Mouse (Mus musculus) heart, embryonic 12.5 days (tissue): ENCODE results near the gene Sh3bp1. TPM values are rescaled to one million over a fixed set of nuclear protein-coding genes. Genes with fewer than 3 reads are reported as not detected.
A peak's percentile ranks its signal among the peaks of the same experiment; 100 is the strongest.

Experiments used
- ATAC-seq: fragments of 200-750 bp; cut with Nextera tagmentation; 2 replicates; pipeline ENCODE4 v1.8.0; 2017; ENCODE audit warnings: moderate TSS enrichment, moderate library complexity; ENCODE audit not compliant: insufficient number of reproducible peaks, low FRiP score
- H3K27ac ChIP-seq: fragments of 300-500 bp; sonication (generic); 2 replicates; pipeline ENCODE4 v1.5.1; 2016; ENCODE audit warnings: mild to moderate bottlenecking, moderate library complexity; ENCODE audit not compliant: poor library complexity, severe bottlenecking
- H3K27me3 ChIP-seq: fragments of 300-500 bp; sonication (generic); replicated peaks from 2 replicates; pipeline ENCODE4 v1.6.1; 2016; ENCODE audit warnings: mild to moderate bottlenecking, moderate library complexity
- H3K36me3 ChIP-seq: fragments of 300-500 bp; sonication (generic); 2 replicates; pipeline ENCODE4 v1.6.1; 2016; ENCODE audit warnings: mild to moderate bottlenecking, moderate library complexity
- H3K4me1 ChIP-seq: fragments of 300-500 bp; sonication (generic); replicated peaks from 2 replicates; pipeline ENCODE4 v1.6.1; 2016; ENCODE audit warnings: mild to moderate bottlenecking
- H3K4me2 ChIP-seq: fragments of 300-500 bp; sonication (generic); 2 replicates; pipeline ENCODE4 v1.6.1; 2016; ENCODE audit warnings: mild to moderate bottlenecking, moderate library complexity
- H3K4me3 ChIP-seq: fragments of 300-500 bp; sonication (generic); 2 replicates; pipeline ENCODE4 v1.5.1; 2016; ENCODE audit warnings: mild to moderate bottlenecking
- H3K9ac ChIP-seq: fragments of 300-500 bp; sonication (generic); 2 replicates; pipeline ENCODE4 v1.6.1; 2016; ENCODE audit warnings: mild to moderate bottlenecking, moderate library complexity
- H3K9me3 ChIP-seq: fragments of 300-500 bp; sonication (generic); replicated peaks from 2 replicates; pipeline ENCODE4 v1.6.1; 2016; ENCODE audit warnings: mild to moderate bottlenecking, moderate library complexity
- WGBS: fragments of 180-500 bp; shearing (Covaris S2); methylation state at CpG from one replicate; pipeline ENCODE4 v1.1.7; 2016; 5-methylcytosine and 5-hydroxymethylcytosine counted together
- microRNA-seq: library from miRNA; unstranded; fragments of <30 nt; microRNA quantifications from one replicate; pipeline ENCODE4, GENCODE M21; 2017
- polyA plus RNA-seq: library from polyadenylated mRNA; unstranded; fragments of >200 nt; fragmentation: Nextera tagmentation; extraction: Ambion mirVana; gene quantifications from 2 replicates; pipeline ENCODE4 v1.2.1, GENCODE M21; 2016

Gene Sh3bp1
- polyA plus RNA-seq, 1 experiment from 2014 or later = 26.2 TPM

DNA sequence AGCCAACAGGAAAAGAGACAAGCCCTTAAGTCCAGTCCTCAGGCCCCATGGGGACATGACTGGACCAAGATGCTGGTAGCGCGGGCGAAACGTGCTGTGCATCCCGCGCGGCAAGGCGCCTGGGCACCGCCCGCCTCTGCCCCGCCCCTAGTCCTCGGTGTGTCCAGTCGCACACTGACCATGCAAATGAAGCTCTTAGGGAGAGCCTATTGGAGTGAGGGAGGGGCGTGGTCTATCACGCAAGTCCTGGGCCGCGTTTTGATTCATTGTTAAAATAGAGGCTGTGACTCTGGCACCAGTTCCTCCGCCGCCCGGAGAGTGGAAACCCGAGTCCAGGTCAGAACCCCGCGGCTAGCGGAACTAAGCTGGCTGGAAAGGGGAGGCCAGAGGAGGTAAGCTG is 48.1 kb downstream of the Sh3bp1 start, which contains the start of gene Triobp:
Gene Triobp (plus strand): TSS at position 68 of the 400 bp plus-strand sequence.
- under 1% methylated on average over 24 of the region's 24 CpGs for WGBS
- H3K9ac ChIP-seq = peak within 1 kb of the TSS; percentile 62
- peak; percentile 93 for ATAC-seq

DNA sequence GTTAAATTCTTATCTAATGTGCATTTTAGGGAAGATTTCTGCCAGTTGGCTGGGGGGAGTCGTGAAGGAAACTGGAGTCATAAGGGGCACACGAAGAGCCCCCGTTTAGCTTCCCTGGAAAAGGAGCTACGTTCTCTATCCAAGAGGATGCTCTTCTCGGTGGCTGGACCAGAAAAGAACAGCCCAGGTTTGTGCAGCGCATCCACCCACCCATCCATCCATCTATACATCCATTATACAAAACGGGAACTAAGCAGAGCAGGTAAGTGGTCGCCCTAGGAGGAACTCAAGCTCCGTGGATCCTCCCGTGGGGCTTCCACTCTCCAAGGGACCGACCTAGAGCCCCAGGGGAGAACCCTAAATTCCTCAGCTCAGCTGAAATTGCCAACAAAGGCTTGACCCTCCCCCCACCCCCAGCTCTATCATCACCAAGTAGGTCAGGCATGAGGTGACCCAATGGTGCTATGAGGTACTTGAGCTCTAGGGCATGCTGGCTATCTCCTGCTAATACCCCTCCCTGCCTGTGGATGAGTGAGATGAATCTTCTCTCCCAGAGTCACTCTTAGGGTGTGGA is 48.7 kb downstream of the Sh3bp1 start:
- no peak for ATAC-seq
- Histone ChIP-seq H3K9ac (peak overlapping the region; percentile 62), H3K9me3 (no peaks in the 10 kb centered on the region), H3K36me3 (0 out of 2 replicates have a peak, but pooled peaks cover 4% of the 10 kb centered on the region), H3K4me3 (peak overlapping the region; percentile 48), H3K4me1 (peaks cover 11% of the 10 kb centered on the region), H3K4me2 (peak overlapping the region; percentile 81), H3K27ac (no peak overlapping the region), H3K27me3 (peaks cover 12% of the 10 kb centered on the region)
- 10% methylated on average over 11 of the region's 11 CpGs for WGBS

More for the DNA sequence above, 48.1 kb downstream of the Sh3bp1 start, which contains the start of gene Triobp:
- Histone ChIP-seq H3K36me3 (0 out of 2 replicates have a peak, but pooled peaks cover 4% of the 10 kb centered on the region), H3K4me3 (peak within 1 kb of the TSS; percentile 48), H3K9me3 (no peaks in the 10 kb centered on the region), H3K27me3 (peaks cover 12% of the 10 kb centered on the region), H3K4me2 (peak within 1 kb of the TSS; percentile 81), H3K27ac (no peak within 1 kb of the TSS), H3K4me1 (peaks cover 17% of the 10 kb centered on the region)

DNA sequence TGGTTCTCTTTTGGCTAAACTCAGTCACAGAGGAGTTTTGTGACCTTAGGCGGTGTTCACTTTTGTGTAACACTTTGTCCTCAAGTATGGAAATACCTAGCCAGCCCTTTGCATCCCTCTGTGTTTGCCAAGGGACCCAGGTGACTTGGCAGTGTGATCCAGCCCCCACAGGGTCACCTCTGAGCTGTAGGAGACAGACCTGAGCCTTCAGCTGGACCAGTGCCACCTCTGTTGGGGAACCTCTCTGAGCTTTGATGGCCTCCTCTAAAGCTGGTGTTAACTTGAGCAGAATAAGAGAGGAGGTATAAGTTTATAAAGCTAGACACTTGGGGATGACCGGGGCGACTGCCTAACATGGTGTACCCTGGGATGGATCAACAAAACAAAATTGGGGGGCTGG is 49.3 kb downstream of the Sh3bp1 start:
- H3K4me1 ChIP-seq = peaks cover 10% of the 10 kb centered on the region
- no peak overlapping the region for H3K4me2 ChIP-seq
- no peak overlapping the region for H3K27ac ChIP-seq
- peaks cover 6% of the 10 kb centered on the region; the same call in 1 of the 2 replicates for H3K36me3 ChIP-seq
- no peak for ATAC-seq
- H3K27me3 ChIP-seq = peaks cover 12% of the 10 kb centered on the region
- no peak overlapping the region for H3K4me3 ChIP-seq
- H3K9ac ChIP-seq = no peak overlapping the region
- no peaks in the 10 kb centered on the region for H3K9me3 ChIP-seq
- 94% methylated on average over 3 of the region's 3 CpGs for WGBS

DNA sequence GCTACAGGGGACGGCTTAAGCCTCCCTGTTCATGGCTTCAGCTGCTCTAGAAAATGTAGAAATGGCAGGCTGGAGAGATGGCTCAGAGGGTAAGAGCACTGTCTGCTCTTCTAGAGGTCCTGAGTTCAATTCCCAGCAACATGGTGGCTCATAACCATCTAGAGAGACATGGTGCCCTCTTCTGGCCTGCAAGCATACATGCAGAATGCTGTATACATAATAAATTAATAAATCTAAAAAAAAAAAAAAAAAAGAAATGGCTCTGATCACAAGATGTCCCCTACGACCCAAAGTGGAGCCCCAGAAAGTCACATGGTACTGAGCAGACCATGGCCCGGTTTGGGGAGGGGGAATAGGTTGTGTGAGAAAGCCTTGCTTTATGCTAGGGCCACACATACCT is 56.1 kb downstream of the Sh3bp1 start:
- Histone ChIP-seq H3K36me3 (peaks cover 15% of the 10 kb centered on the region), H3K27me3 (peaks cover 8% of the 10 kb centered on the region; the same call in 1 of the 2 replicates), H3K4me2 (no peak overlapping the region), H3K27ac (no peak overlapping the region), H3K4me3 (no peak overlapping the region), H3K9ac (no peak overlapping the region), H3K4me1 (peaks cover 7% of the 10 kb centered on the region; the same call in 1 of the 2 replicates), H3K9me3 (no peaks in the 10 kb centered on the region)
- 58% methylated on average over 3 of the region's 3 CpGs for WGBS
- no peak for ATAC-seq

DNA sequence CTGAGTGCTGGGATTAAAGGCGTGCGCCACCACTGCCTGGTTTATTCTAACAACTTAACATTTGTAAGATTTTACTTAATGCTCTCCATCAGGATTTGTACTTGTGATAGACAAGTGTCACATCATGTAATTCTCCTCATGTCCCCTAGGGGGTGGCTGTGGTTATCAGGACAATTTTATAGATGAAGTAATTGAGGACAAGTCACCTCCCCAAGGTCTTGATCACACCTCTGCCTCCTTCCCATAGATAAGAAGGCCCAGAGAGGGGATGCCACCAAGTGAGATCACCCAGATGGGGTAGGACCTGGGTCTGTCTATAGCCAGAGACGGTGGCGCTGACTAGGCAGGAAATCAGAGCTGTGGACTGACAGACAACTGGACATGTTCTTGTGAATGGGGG is 56.8 kb downstream of the Sh3bp1 start:
- Histone ChIP-seq H3K27ac (no peak overlapping the region), H3K36me3 (peaks cover 15% of the 10 kb centered on the region), H3K27me3 (peaks cover 8% of the 10 kb centered on the region; the same call in 1 of the 2 replicates), H3K4me1 (peaks cover 7% of the 10 kb centered on the region; the same call in 1 of the 2 replicates), H3K4me2 (no peak overlapping the region), H3K9ac (peak overlapping the region; percentile 36; the same call in 1 of the 2 replicates), H3K9me3 (no peaks in the 10 kb centered on the region), H3K4me3 (no peak overlapping the region)
- no peak for ATAC-seq
- WGBS = 62% methylated on average over 4 of the region's 4 CpGs

DNA sequence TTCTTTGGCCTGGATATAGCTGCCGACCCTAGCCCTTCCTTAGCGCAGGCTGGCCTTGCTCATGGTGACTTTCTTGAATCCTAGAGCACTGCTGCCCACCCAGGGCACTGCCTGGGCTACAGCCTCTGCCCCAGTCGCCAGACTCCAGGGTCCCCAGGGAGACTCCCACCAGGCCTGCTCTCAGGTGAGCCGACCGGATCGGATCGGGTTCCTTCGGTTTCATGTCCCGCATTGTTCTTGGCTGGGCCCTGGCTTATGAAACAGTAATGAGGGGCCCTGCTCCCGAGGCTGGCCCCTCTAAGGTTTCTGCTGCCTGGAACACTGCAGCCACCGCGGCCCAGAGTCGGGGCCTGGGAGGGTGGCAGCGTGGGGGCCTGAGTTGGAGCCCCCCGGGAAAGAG is 57.5 kb downstream of the Sh3bp1 start:
- Histone ChIP-seq H3K9me3 (no peaks in the 10 kb centered on the region), H3K4me2 (no peak overlapping the region), H3K36me3 (peaks cover 15% of the 10 kb centered on the region), H3K9ac (peak overlapping the region; percentile 36; the same call in 1 of the 2 replicates), H3K4me1 (peaks cover 7% of the 10 kb centered on the region; the same call in 1 of the 2 replicates), H3K27me3 (peaks cover 8% of the 10 kb centered on the region; the same call in 1 of the 2 replicates), H3K4me3 (no peak overlapping the region), H3K27ac (no peak overlapping the region)
- 52% methylated on average over 15 of the region's 15 CpGs for WGBS
- no peak for ATAC-seq

DNA sequence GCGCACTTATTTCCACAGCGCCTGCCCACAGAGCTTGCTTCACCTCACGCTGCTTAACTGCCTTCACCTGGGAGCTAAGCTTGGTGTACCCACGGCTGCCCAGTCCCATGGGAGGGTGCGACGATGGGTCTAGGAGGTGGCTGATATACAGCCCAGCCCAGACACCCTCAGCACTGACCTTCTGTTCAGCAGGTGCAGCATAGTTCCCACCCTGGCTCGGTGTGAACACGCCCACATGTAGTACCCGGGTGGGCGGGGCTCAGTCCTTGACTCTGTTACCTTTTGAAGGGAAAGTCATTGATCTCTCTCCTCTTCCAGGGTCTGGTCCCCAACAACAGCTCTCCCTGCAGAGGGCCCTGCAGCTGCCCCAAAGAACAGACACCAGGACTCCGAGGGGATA is 60.0 kb downstream of the Sh3bp1 start:
- Histone ChIP-seq H3K4me1 (peaks cover 12% of the 10 kb centered on the region; the same call in 1 of the 2 replicates), H3K36me3 (0 out of 2 replicates have a peak, but pooled peaks cover 5% of the 10 kb centered on the region), H3K4me2 (no peak overlapping the region), H3K4me3 (no peak overlapping the region), H3K9ac (no peak overlapping the region), H3K27me3 (peaks cover 8% of the 10 kb centered on the region; the same call in 1 of the 2 replicates), H3K9me3 (no peaks in the 10 kb centered on the region), H3K27ac (no peak overlapping the region)
- 87% methylated on average over 11 of the region's 11 CpGs for whole genome bisulfite sequencing
- ATAC-seq = no peak

DNA sequence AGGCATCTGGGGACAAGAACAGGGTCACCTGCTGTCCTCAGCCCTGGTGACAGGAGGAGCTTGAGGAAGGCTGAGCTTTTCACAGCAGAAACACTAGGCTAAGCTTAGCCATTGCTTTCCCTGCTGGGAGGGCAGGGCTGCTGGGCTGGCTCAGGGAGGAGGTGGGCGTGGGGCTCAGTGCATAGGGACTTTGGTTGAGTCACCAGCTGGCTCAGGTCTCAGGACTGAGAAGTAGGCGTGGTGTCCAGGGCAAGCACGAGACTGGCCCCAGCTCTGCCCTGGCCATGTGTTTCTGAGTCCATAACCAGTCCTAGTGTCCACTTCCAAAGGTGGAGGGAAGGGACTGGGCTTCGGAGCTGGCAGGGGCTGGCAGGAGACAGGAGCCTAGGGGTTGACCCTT is 60.5 kb downstream of the Sh3bp1 start:
- H3K27me3 ChIP-seq = peaks cover 8% of the 10 kb centered on the region; the same call in 1 of the 2 replicates
- H3K36me3 ChIP-seq = 0 out of 2 replicates have a peak, but pooled peaks cover 5% of the 10 kb centered on the region
- no peak overlapping the region for H3K4me2 ChIP-seq
- ATAC-seq = no peak
- H3K4me3 ChIP-seq = no peak overlapping the region
- 73% methylated on average over 4 of the region's 4 CpGs for WGBS
- H3K4me1 ChIP-seq = peaks cover 12% of the 10 kb centered on the region; the same call in 1 of the 2 replicates
- H3K9ac ChIP-seq = no peak overlapping the region
- no peak overlapping the region for H3K27ac ChIP-seq
- no peaks in the 10 kb centered on the region for H3K9me3 ChIP-seq

Small RNA genes within 50 kb of the gene (microRNA-seq; reads per million reads assigned to microRNA genes)
- gene Mir6955 = not detected

Other genes with a start within 250 kb of the Sh3bp1 start
- gene Elfn2, start 181.0 kb upstream of the Sh3bp1 start, polyA plus RNA-seq = not detected in 2 replicates
- 7.3 and 7.9 TPM in 2 replicates for gene Mfng, start 126.3 kb upstream of the Sh3bp1 start, polyA plus RNA-seq
- 6.1 and 7.5 TPM in 2 replicates for gene Card10, start 96.7 kb upstream of the Sh3bp1 start, polyA plus RNA-seq
- 40.5 and 40.8 TPM in 2 replicates for gene Cdc42ep1, start 57.1 kb upstream of the Sh3bp1 start, polyA plus RNA-seq
- 0.84 TPM in 1 of 2 replicates, not detected in the other for gene Lgals2, start 44.2 kb upstream of the Sh3bp1 start, polyA plus RNA-seq
- gene Gga1, start 22.6 kb upstream of the Sh3bp1 start, polyA plus RNA-seq = 54.0 and 54.7 TPM in 2 replicates
- gene Gm49510, start 101 bp upstream of the Sh3bp1 start, polyA plus RNA-seq = 0.15 and 0.47 TPM in 2 replicates
- gene Pdxp, start 14.2 kb downstream of the Sh3bp1 start, polyA plus RNA-seq = 33.4 and 34.2 TPM in 2 replicates
- gene Lgals1, start 27.0 kb downstream of the Sh3bp1 start, polyA plus RNA-seq = 667 and 690 TPM in 2 replicates
- 37.9 and 39.9 TPM in 2 replicates for gene Nol12, start 35.2 kb downstream of the Sh3bp1 start, polyA plus RNA-seq
- 59.4 and 64.1 TPM in 2 replicates for gene Triobp, start 48.0 kb downstream of the Sh3bp1 start, polyA plus RNA-seq
- gene H1f0, start 128.7 kb downstream of the Sh3bp1 start, polyA plus RNA-seq = 294 and 300 TPM in 2 replicates
- gene Galr3, start 142.1 kb downstream of the Sh3bp1 start, polyA plus RNA-seq = not detected in 2 replicates
- 29.0 and 30.0 TPM in 2 replicates for gene Ankrd54, start 163.1 kb downstream of the Sh3bp1 start, polyA plus RNA-seq
- 165 TPM in 2 replicates for gene Eif3l, start 175.4 kb downstream of the Sh3bp1 start, polyA plus RNA-seq
- 24.2 and 24.3 TPM in 2 replicates for gene Micall1, start 209.1 kb downstream of the Sh3bp1 start, polyA plus RNA-seq
- 265 and 289 TPM in 2 replicates for gene Polr2f, start 241.2 kb downstream of the Sh3bp1 start, polyA plus RNA-seq
- 6.3 and 6.6 TPM in 2 replicates for gene 1700088E04Rik, start 241.5 kb downstream of the Sh3bp1 start, polyA plus RNA-seq